Mouse (Mus musculus): ENCODE data around the gene Cyth3. TPM values are rescaled to one million over a fixed set of nuclear protein-coding genes. Genes with fewer than 3 reads are reported as not detected.

Cyth3 gene
- polyA plus RNA-seq, 1 experiment from 2014 or later, result 51.6 TPM

Other genes starting within 250 kb of the Cyth3 start
- 311 and 337 TPM in 2 replicates for gene Kdelr2, start 218.6 kb upstream of the Cyth3 start, polyA plus RNA-seq (2014; fragmentation: Nextera tagmentation; extraction: Ambion mirVana)
- gene Daglb, start 157.9 kb upstream of the Cyth3 start, polyA plus RNA-seq (2014; fragmentation: Nextera tagmentation; extraction: Ambion mirVana), result 9.3 and 10.3 TPM in 2 replicates
- 439 and 475 TPM in 2 replicates for gene Rac1, start 94.4 kb upstream of the Cyth3 start, polyA plus RNA-seq (2014; fragmentation: Nextera tagmentation; extraction: Ambion mirVana)
- 19.5 and 20.4 TPM in 2 replicates for gene Usp42, start 109.8 kb downstream of the Cyth3 start, polyA plus RNA-seq (2014; fragmentation: Nextera tagmentation; extraction: Ambion mirVana)
- gene Eif2ak1, start 195.3 kb downstream of the Cyth3 start, polyA plus RNA-seq (2014; fragmentation: Nextera tagmentation; extraction: Ambion mirVana), result 34.6 and 36.6 TPM in 2 replicates